Mouse (Mus musculus) CD4-positive, CD25-positive, alpha-beta regulatory T cell, adult 4 months (primary cell): ENCODE measurements around the gene Cpne2. TPM values are rescaled to one million over a fixed set of nuclear protein-coding genes. Genes with fewer than 3 reads are reported as not detected.

ENCODE experiments used
- ATAC-seq: one replicate; pipeline ENCODE4 v1.8.0; 2017
- polyA plus RNA-seq, 2 experiments: library from polyadenylated mRNA; unstranded; fragments of 100-300 nt; shearing (Covaris generic); gene quantifications; one replicate each; pipeline ENCODE4 v1.2.1; 2017

Cpne2 gene
- under 1 TPM; 0.39 to 0.92 TPM for polyA plus RNA-seq

GRCm38 (mm10) chr8:94532873-94533671, at the start of gene Cpne2:
Gene Cpne2, plus strand, starts transcription at chr8:94532990.
- peak; percentile 89 for ATAC-seq

- ATAC-seq, result peak; percentile 55
Measured at GRCm38 (mm10) chr8:94485288-94485687, 47.5 kb upstream of the Cpne2 start.

GRCm38 (mm10) chr8:94485882-94486281, 46.9 kb upstream of the Cpne2 start:
- no peak for ATAC-seq

- no peak for ATAC-seq
Measured at GRCm38 (mm10) chr8:94488016-94488415, 44.8 kb upstream of the Cpne2 start.

GRCm38 (mm10) chr8:94489809-94490483, 42.8 kb upstream of the Cpne2 start:
- no peak for ATAC-seq

GRCm38 (mm10) chr8:94492021-94492681, 40.6 kb upstream of the Cpne2 start:
- peak; percentile 72 for ATAC-seq

GRCm38 (mm10) chr8:94493240-94493639, 39.5 kb upstream of the Cpne2 start:
- ATAC-seq, result no peak

- ATAC-seq, result no peak
Measured at GRCm38 (mm10) chr8:94515430-94516208, 17.2 kb upstream of the Cpne2 start.

- ATAC-seq, result no peak
Measured at GRCm38 (mm10) chr8:94516209-94516593, 16.6 kb upstream of the Cpne2 start.

GRCm38 (mm10) chr8:94516766-94517165, 16.0 kb upstream of the Cpne2 start:
- no peak for ATAC-seq

- ATAC-seq, result no peak
Measured at GRCm38 (mm10) chr8:94518331-94518730, 14.5 kb upstream of the Cpne2 start.

GRCm38 (mm10) chr8:94519021-94519420, 13.8 kb upstream of the Cpne2 start:
- ATAC-seq, result no peak

- no peak for ATAC-seq
Measured at GRCm38 (mm10) chr8:94521481-94521880, 11.3 kb upstream of the Cpne2 start.

GRCm38 (mm10) chr8:94522482-94522881, 10.3 kb upstream of the Cpne2 start:
- no peak for ATAC-seq

GRCm38 (mm10) chr8:94524554-94524953, 8.2 kb upstream of the Cpne2 start:
- ATAC-seq, result no peak

- ATAC-seq, result no peak
Measured at GRCm38 (mm10) chr8:94527178-94527577, 5.6 kb upstream of the Cpne2 start.

GRCm38 (mm10) chr8:94528245-94528644, 4.5 kb upstream of the Cpne2 start:
- ATAC-seq, result peak; percentile 19

GRCm38 (mm10) chr8:94529875-94530274, 2.9 kb upstream of the Cpne2 start:
- ATAC-seq, result no peak

GRCm38 (mm10) chr8:94530643-94531042, 2.1 kb upstream of the Cpne2 start:
- ATAC-seq, result no peak

GRCm38 (mm10) chr8:94532000-94532399, 790 bp upstream of the Cpne2 start:
- ATAC-seq, result no peak

- ATAC-seq, result no peak
Measured at GRCm38 (mm10) chr8:94532525-94532872, 291 bp upstream of the Cpne2 start.

- no peak for ATAC-seq
Measured at GRCm38 (mm10) chr8:94534612-94535011, 1.8 kb downstream of the Cpne2 start.

GRCm38 (mm10) chr8:94535631-94536030, 2.8 kb downstream of the Cpne2 start:
- no peak for ATAC-seq
